Mouse (Mus musculus) liver, embryonic 14.5 days (tissue): ENCODE measurements around the gene Oscp1.

Experiments
- CTCF ChIP-seq: IDR thresholded peaks from 2 replicates; pipeline ENCODE4 v1.5.1; 2016; ENCODE audit warnings: antibody characterized with exemption, low read depth, control low read depth
- EP300 ChIP-seq: IDR thresholded peaks from 2 replicates; pipeline ENCODE4 v1.6.1; 2016; ENCODE audit warnings: antibody characterized with exemption, low read depth

- no peak for TF ChIP-seq CTCF
- no peak for TF ChIP-seq EP300
These were observed 72.1 kb downstream of the Oscp1 start for GRCm38 (mm10) chr4:126130502-126130901.
